ENCODE assay signal across 9 mouse cellular contexts in the genomic region with DNA sequence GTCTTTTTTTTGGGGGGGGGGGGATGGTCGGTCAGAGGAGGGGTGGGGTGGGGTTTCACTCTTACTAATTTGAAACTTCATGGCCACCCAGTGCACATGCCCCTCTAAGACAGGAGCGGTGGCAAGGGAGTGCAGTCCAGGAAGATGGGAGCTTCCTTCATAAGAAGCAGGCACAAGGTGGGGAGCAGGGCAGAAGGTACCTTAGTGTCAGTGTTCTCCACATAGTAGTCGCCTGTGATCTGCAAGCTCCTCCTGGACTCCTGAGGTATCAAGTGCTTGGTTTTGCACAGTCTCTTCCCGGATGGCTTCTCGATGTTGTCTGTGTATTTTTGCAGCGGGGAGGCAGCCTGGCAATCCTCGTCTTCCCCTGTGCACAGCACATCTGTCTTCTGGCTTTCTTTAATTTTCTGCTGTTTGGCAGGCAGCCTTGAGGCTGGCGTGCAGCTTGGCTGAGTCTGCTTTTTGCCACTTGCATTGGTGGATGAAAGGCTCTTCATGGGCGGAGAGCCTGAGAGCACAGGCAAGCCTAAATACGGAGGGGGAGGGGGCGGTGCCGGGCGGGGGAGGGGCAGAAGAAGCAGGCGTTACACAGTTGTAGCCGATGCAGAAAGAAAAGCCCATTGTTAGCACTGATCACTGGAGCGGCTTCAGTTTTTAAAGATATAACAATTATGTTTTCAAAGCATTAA.
DNase-seq lines count a peak whose midpoint lies in the region; ATAC-seq lines count a peak whose summit lies in the region.
"Had no signal": no experiment of that assay in that cellular context is flagged by ENCODE, and none has a peak within 500 bp of the region (broad histone marks: within the 10 kb centered on the region; RNA-seq: fewer than 3 reads in every experiment).

No protein-coding gene starts in this region.

- peaks cover 76% of the 10 kb centered on the region for H3K36me3 ChIP-seq in hindbrain, embryonic 10.5 days
- no peaks in the 10 kb centered on the region for H3K36me3 ChIP-seq in neural tube, embryonic 14.5 days (ENCODE audit: control insufficient read depth, insufficient read depth, low read length)

- no peaks in the 10 kb centered on the region for H3K9me3 ChIP-seq in hindbrain, embryonic 10.5 days
- no peaks in the 10 kb centered on the region for H3K9me3 ChIP-seq in neural tube, embryonic 14.5 days (ENCODE audit: control insufficient read depth, low read length)

- H3K27me3 ChIP-seq in hindbrain, embryonic 10.5 days (ENCODE audit: insufficient read depth, poor library complexity, severe bottlenecking), result peaks cover 59% of the 10 kb centered on the region
- no peaks in the 10 kb centered on the region; the same call in 1 of the 2 replicates for H3K27me3 ChIP-seq in neural tube, embryonic 14.5 days (ENCODE audit: control insufficient read depth, insufficient read depth, low read length)

- no peak for DNase-seq in frontal cortex, postnatal 14 days (ENCODE audit: low spot score in 2 of 2)
- peak; percentile 43 for DNase-seq in right cerebral cortex, adult 18-20 months
- no peak for DNase-seq in right cerebral cortex, postnatal 4 days
- peak; percentile 19 for DNase-seq in hindbrain, embryonic 10.5 days (ENCODE audit: low spot score)
- DNase-seq in embryo, embryonic 10 days (ENCODE audit: low spot score), result no peak
- DNase-seq in gastrocnemius, postnatal 4 days (ENCODE audit: low spot score in 2 of 2), result no peak
- DNase-seq: kidney, adult 9 months had no signal

- no peak overlapping the region for H3K4me3 ChIP-seq in hindbrain, embryonic 10.5 days
- H3K4me3 ChIP-seq in neural tube, embryonic 14.5 days (ENCODE audit: low read depth, low read length), result no peak overlapping the region

- H3K9ac ChIP-seq in neural tube, embryonic 14.5 days (replicated peaks; ENCODE audit: low read depth, low read length), result no peak overlapping the region

- no peak overlapping the region for H3K27ac ChIP-seq in hindbrain, embryonic 10.5 days
- no peak overlapping the region for H3K27ac ChIP-seq in neural tube, embryonic 14.5 days (ENCODE audit: low read depth, low read length)

- 29% methylated on average over 16 of the region's 16 CpGs for WGBS in hindbrain, embryonic 10.5 days
- 15% methylated on average over 13 of the region's 16 CpGs for WGBS in neural tube, embryonic 14.5 days

- peak; percentile 77 for ATAC-seq in frontal cortex, adult (ENCODE audit: low TSS enrichment)
- ATAC-seq in neural tube, embryonic 14.5 days (ENCODE audit: low read depth), result peak; percentile 45; the same call in 1 of the 2 replicates

- H3K4me2 ChIP-seq in neural tube, embryonic 14.5 days (ENCODE audit: low read depth, low read length), result no peak overlapping the region

- H3K4me1 ChIP-seq in hindbrain, embryonic 10.5 days (replicated peaks), result peaks cover 31% of the 10 kb centered on the region
- H3K4me1 ChIP-seq in neural tube, embryonic 14.5 days (ENCODE audit: control insufficient read depth, insufficient read depth, low read length), result peaks cover 5% of the 10 kb centered on the region; the same call in 1 of the 2 replicates

Comparison
In these comparisons a context has a peak if more than half of its experiments do, and no peak if none do; other contexts are left out.
1. DNase-seq: peak in right cerebral cortex, adult 18-20 months (single experiment) and hindbrain, embryonic 10.5 days (single experiment); none in frontal cortex, postnatal 14 days (0 of 2), right cerebral cortex, postnatal 4 days (single experiment), embryo, embryonic 10 days (single experiment) and gastrocnemius, postnatal 4 days (0 of 2).